22 mouse cellular contexts compared by ENCODE assay signal in the genomic region with DNA sequence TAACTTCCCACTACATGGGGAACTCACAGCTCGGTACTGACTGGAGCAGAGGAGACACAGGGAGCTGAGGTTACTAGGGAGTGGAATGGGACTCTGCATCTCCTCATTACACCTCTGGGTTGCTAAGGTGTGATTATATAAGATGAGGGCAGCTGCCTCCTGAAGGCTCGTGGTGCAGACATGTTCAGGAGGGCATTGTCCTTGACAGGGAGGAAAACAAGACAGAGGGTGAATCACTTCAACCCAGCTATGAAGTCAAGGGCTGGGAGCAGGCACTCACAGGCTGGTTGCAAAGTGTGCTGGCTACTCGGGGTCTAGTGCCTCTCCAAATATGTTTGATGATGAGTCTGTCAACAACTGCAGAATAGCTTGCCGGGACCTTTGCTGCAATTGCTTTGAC. TPM values are rescaled to one million over a fixed set of nuclear protein-coding genes. Genes with fewer than 3 reads are reported as not detected.
DNase-seq lines count a peak whose midpoint lies in the region; ATAC-seq and TF ChIP-seq lines count a peak whose summit lies in the region.
"Had no signal": no experiment of that assay in that cellular context is flagged by ENCODE, and none has a peak within 500 bp of the region (broad histone marks: within the 10 kb centered on the region; RNA-seq: fewer than 3 reads in every experiment).

No protein-coding gene starts in this region.

- peaks cover 24% of the 10 kb centered on the region for H3K4me1 ChIP-seq in heart, embryonic 11.5 days (ENCODE audit: control insufficient read depth, insufficient read depth, low read length)
- peaks cover 40% of the 10 kb centered on the region for H3K4me1 ChIP-seq in heart, embryonic 15.5 days (replicated peaks)
- H3K4me1 ChIP-seq in heart, postnatal 0 days (ENCODE audit: control insufficient read depth, insufficient read depth): peaks cover 33% of the 10 kb centered on the region
- peaks cover 54% of the 10 kb centered on the region for H3K4me1 ChIP-seq in heart, embryonic 10.5 days

- no peak for DNase-seq in heart, postnatal 14 days
- DNase-seq in heart, postnatal 36 days: no peak
- peak; percentile 63 for DNase-seq in heart, postnatal 0 days (ENCODE audit: low spot score)
- no peak for DNase-seq in heart, embryonic 10.5 days (ENCODE audit: low spot score)
- DNase-seq: adrenal gland, adult 2 months; adrenal gland, postnatal 10 days; adrenal gland, postnatal 25 days; cerebellum, adult 11 months; cerebellum, adult 18-20 months; cerebellum, adult 8-10 months; cerebellum, adult 9-11 months; cerebellum, postnatal 14 days; cerebellum, postnatal 36 days; embryo, embryonic 11 days had no signal

- ATAC-seq in heart, embryonic 11.5 days (replicated peaks; ENCODE audit: insufficient number of reproducible peaks, low FRiP score, low TSS enrichment): 0 out of 2 replicates have a peak, but pooled peaks have one; percentile 7
- ATAC-seq in heart, embryonic 15.5 days (replicated peaks; ENCODE audit: insufficient number of reproducible peaks, insufficient read depth, low FRiP score, low read depth): no peak; the same call in 1 of the 2 replicates
- ATAC-seq in heart, postnatal 0 days (ENCODE audit: insufficient read depth, low read depth): peak; percentile 30
- ATAC-seq: forebrain, embryonic 14.5 days had no signal

- H3K27me3 ChIP-seq in heart, embryonic 11.5 days (ENCODE audit: control insufficient read depth, insufficient read depth, low read length): no peaks in the 10 kb centered on the region
- H3K27me3 ChIP-seq in heart, embryonic 15.5 days: no peaks in the 10 kb centered on the region
- no peaks in the 10 kb centered on the region for H3K27me3 ChIP-seq in heart, postnatal 0 days (ENCODE audit: control insufficient read depth, insufficient read depth, low read length)
- H3K27me3 ChIP-seq in heart, embryonic 10.5 days (ENCODE audit: insufficient read depth, poor library complexity, severe bottlenecking): no peaks in the 10 kb centered on the region; the same call in 1 of the 2 replicates
- H3K27me3 ChIP-seq: embryonic facial prominence, embryonic 13.5 days; embryonic facial prominence, embryonic 15.5 days; forebrain, embryonic 12.5 days had no signal

- H3K36me3 ChIP-seq in heart, embryonic 11.5 days (ENCODE audit: control insufficient read depth, insufficient read depth, low read length): no peaks in the 10 kb centered on the region
- H3K36me3 ChIP-seq in heart, embryonic 15.5 days: no peaks in the 10 kb centered on the region
- H3K36me3 ChIP-seq in heart, postnatal 0 days (replicated peaks; ENCODE audit: control insufficient read depth, insufficient read depth, low read length): no peaks in the 10 kb centered on the region
- no peaks in the 10 kb centered on the region for H3K36me3 ChIP-seq in heart, embryonic 10.5 days
- H3K36me3 ChIP-seq: embryonic facial prominence, embryonic 13.5 days; embryonic facial prominence, embryonic 15.5 days; forebrain, embryonic 12.5 days had no signal

- no peak overlapping the region for H3K9ac ChIP-seq in heart, embryonic 11.5 days (ENCODE audit: low read depth, low read length)
- no peak overlapping the region for H3K9ac ChIP-seq in heart, embryonic 15.5 days
- no peak overlapping the region for H3K9ac ChIP-seq in heart, postnatal 0 days (replicated peaks; ENCODE audit: low read depth, low read length)
- H3K9ac ChIP-seq: embryonic facial prominence, embryonic 13.5 days; embryonic facial prominence, embryonic 15.5 days; forebrain, embryonic 12.5 days had no signal

- intact Hi-C loops in heart, postnatal 14 days (cut with DNase I): no loop called here
- intact Hi-C loops in heart, postnatal 36 days (cut with DNase I): no loop called here

- H3K9me3 ChIP-seq in heart, embryonic 11.5 days (replicated peaks; ENCODE audit: control insufficient read depth, low read length): no peaks in the 10 kb centered on the region
- no peaks in the 10 kb centered on the region for H3K9me3 ChIP-seq in heart, embryonic 15.5 days (replicated peaks)
- no peaks in the 10 kb centered on the region for H3K9me3 ChIP-seq in heart, postnatal 0 days (replicated peaks; ENCODE audit: control insufficient read depth, low read length)
- H3K9me3 ChIP-seq in heart, embryonic 10.5 days: no peaks in the 10 kb centered on the region
- H3K9me3 ChIP-seq: embryonic facial prominence, embryonic 13.5 days; embryonic facial prominence, embryonic 15.5 days; forebrain, embryonic 10.5 days; forebrain, embryonic 12.5 days had no signal

- no peak for TF ChIP-seq CTCF in heart, postnatal 0 days (IDR thresholded peaks at IDR 0.05; ENCODE audit: low read depth)

- TF ChIP-seq EP300 in heart, postnatal 0 days (IDR thresholded peaks at IDR 0.05; ENCODE audit: low read depth): no peak

- H3K27ac ChIP-seq in heart, embryonic 11.5 days (ENCODE audit: low read depth, low read length): no peak overlapping the region
- H3K27ac ChIP-seq in heart, embryonic 15.5 days: peak overlapping the region; percentile 36
- peak overlapping the region; percentile 1; the same call in 1 of the 2 replicates for H3K27ac ChIP-seq in heart, postnatal 0 days (ENCODE audit: low read depth)
- no peak overlapping the region; the same call in 1 of the 2 replicates for H3K27ac ChIP-seq in heart, embryonic 10.5 days
- H3K27ac ChIP-seq: embryonic facial prominence, embryonic 13.5 days; embryonic facial prominence, embryonic 15.5 days; forebrain, embryonic 10.5 days had no signal

- 55% methylated on average over 4 of the region's 4 CpGs for WGBS in heart, embryonic 11.5 days (ENCODE audit: insufficient replicate concordance)
- WGBS in heart, embryonic 15.5 days: 34% methylated on average over 4 of the region's 4 CpGs
- WGBS in heart, postnatal 0 days: 40% methylated on average over 4 of the region's 4 CpGs
- WGBS in heart, embryonic 10.5 days: 56% methylated on average over 4 of the region's 4 CpGs

- H3K4me3 ChIP-seq in heart, embryonic 11.5 days (ENCODE audit: low read depth, low read length): no peak overlapping the region
- H3K4me3 ChIP-seq in heart, embryonic 15.5 days: no peak overlapping the region
- H3K4me3 ChIP-seq in heart, postnatal 0 days (ENCODE audit: low read depth, low read length): no peak overlapping the region
- H3K4me3 ChIP-seq in heart, embryonic 10.5 days: no peak overlapping the region
- H3K4me3 ChIP-seq: embryonic facial prominence, embryonic 13.5 days; embryonic facial prominence, embryonic 15.5 days; erythroblast, embryonic 14.5 days; forebrain, embryonic 10.5 days; forebrain, embryonic 12.5 days had no signal

- H3K4me2 ChIP-seq in heart, embryonic 11.5 days: no peak overlapping the region
- H3K4me2 ChIP-seq in heart, embryonic 15.5 days: no peak overlapping the region
- no peak overlapping the region for H3K4me2 ChIP-seq in heart, postnatal 0 days (ENCODE audit: low read depth, low read length)
- H3K4me2 ChIP-seq: embryonic facial prominence, embryonic 13.5 days; embryonic facial prominence, embryonic 15.5 days; forebrain, embryonic 12.5 days had no signal

RNA-seq across cellular contexts. Expression of gene Ctnnb1, which starts 58.0 kb away (rescaled TPM):
- polyA plus RNA-seq in heart, embryonic 11.5 days (2014; fragmentation: Nextera tagmentation; extraction: Ambion mirVana): 433 and 469 TPM in 2 replicates
- total RNA-seq in heart, postnatal 14 days (2021): 100 to 1,000 TPM; 541 to 546 TPM
- polyA plus RNA-seq in heart, embryonic 15.5 days (2015; fragmentation: Nextera tagmentation; extraction: Ambion mirVana): 284 and 370 TPM in 2 replicates
- 100 to 1,000 TPM; 454 to 475 TPM for total RNA-seq in heart, postnatal 36 days (2021)
- total RNA-seq in heart, postnatal 0 days (2014; rRNA removed; ENCODE audit: low replicate concordance): 720 and 857 TPM in 2 replicates
- polyA plus RNA-seq in heart, postnatal 0 days (2015; fragmentation: Nextera tagmentation; extraction: Ambion mirVana): 203 and 214 TPM in 2 replicates
- 390 and 445 TPM in 2 replicates for polyA plus RNA-seq in heart, embryonic 10.5 days (2016; fragmentation: Nextera tagmentation; extraction: Ambion mirVana)

Comparison
In these comparisons a context has a peak if more than half of its experiments do, and no peak if none do; other contexts are left out.
1. H3K27ac ChIP-seq: peak in heart, embryonic 15.5 days (single experiment) and heart, postnatal 0 days (single experiment); none in heart, embryonic 11.5 days (single experiment) and heart, embryonic 10.5 days (single experiment).